Mouse (Mus musculus): ENCODE measurements at regions not wholly inside any gene's neighbourhood (a gene's known extent, or its start where the extent isn't known, plus 50 kb on each side); places are given as distances from the start of the nearest gene placed in this dataset.

- Histone ChIP-seq H3K4me1 (ENCODE audit: control insufficient read depth in 1 of 2, insufficient read depth in 2 of 2) (no peaks in the 10 kb centered on the region), H3K4me2 (ENCODE audit: insufficient read depth, low read depth, poor library complexity, severe bottlenecking) (no peak overlapping the region), H3K79me2 (replicated peaks; ENCODE audit: control insufficient read depth, extremely low read depth, insufficient read depth, poor library complexity, severe bottlenecking) (no peaks in the 10 kb centered on the region), H3K27me3 (replicated peaks) (no peaks in the 10 kb centered on the region), H3K36me3 (replicated peaks in 1 of 2; ENCODE audit: control insufficient read depth in 1 of 2, insufficient read depth in 1 of 2, low read length in 1 of 2) (no peaks in the 10 kb centered on the region), H3K27ac (ENCODE audit: insufficient read depth, low read depth) (no peak overlapping the region), H3K9ac (ENCODE audit: insufficient read depth, low read depth) (no peak overlapping the region), H3K9me3 (replicated peaks; ENCODE audit: low read length) (no peaks in the 10 kb centered on the region), H3K4me3 (replicated peaks in 1 of 3; ENCODE audit: low read depth in 2 of 3, low read length in 2 of 3, poor library complexity in 1 of 3) (no peak overlapping the region)
- dilution Hi-C loops (cut with MboI; ENCODE audit: extremely low pct_ligation_motif_present, extremely low pct_unique_long_range_greater_than_20kb, low sequenced_read_pairs) (no loop called here), in situ Hi-C loops (cut with MboI; ENCODE audit: low pct_ligation_motif_present, low pct_unique_long_range_greater_than_20kb, low sequenced_read_pairs) (no loop called here)
- no peak for TF ChIP-seq TBP (conservative IDR thresholded peaks at IDR 0.05; ENCODE audit: low read depth, low read length)
- no peak for TF ChIP-seq MAX (IDR thresholded peaks at IDR 0.05; ENCODE audit: low read length)
- TF ChIP-seq E2F4 (IDR thresholded peaks at IDR 0.05; ENCODE audit: insufficient replicate concordance, low read depth, low read length) = no peak
- no peak for TF ChIP-seq IRF4 (IDR thresholded peaks at IDR 0.05; ENCODE audit: low read depth, low read length)
- no peak for TF ChIP-seq NRF1 (IDR thresholded peaks at IDR 0.05; ENCODE audit: low read depth, low read length)
- no peak for TF ChIP-seq SIN3A (IDR thresholded peaks at IDR 0.05; ENCODE audit: low read length)
- TF ChIP-seq HCFC1 (IDR thresholded peaks at IDR 0.05; ENCODE audit: low read depth, low read length) = no peak
- no peak for TF ChIP-seq ELF1 (IDR thresholded peaks at IDR 0.05; ENCODE audit: low read depth, low read length)
- no peak for TF ChIP-seq USF1 (IDR thresholded peaks at IDR 0.05; ENCODE audit: low read depth, low read length)
- TF ChIP-seq RCOR1 (conservative IDR thresholded peaks at IDR 0.05; ENCODE audit: low read depth, low read length) = no peak
- TF ChIP-seq ZC3H11A (IDR thresholded peaks at IDR 0.05; ENCODE audit: low read depth, low read length) = no peak
- TF ChIP-seq JUND (conservative IDR thresholded peaks at IDR 0.05; ENCODE audit: low read depth, low read length) = no peak
- no peak for TF ChIP-seq MAFK (IDR thresholded peaks at IDR 0.05; ENCODE audit: insufficient replicate concordance, low read length)
- no peak for TF ChIP-seq BHLHE40 (IDR thresholded peaks at IDR 0.05; ENCODE audit: low read depth, low read length)
- no peak for TF ChIP-seq POLR2A (IDR thresholded peaks at IDR 0.05; ENCODE audit: low read depth, low read length)
- no peak for TF ChIP-seq KAT2A (IDR thresholded peaks at IDR 0.05; ENCODE audit: insufficient replicate concordance, low read length)
- TF ChIP-seq UBTF (IDR thresholded peaks at IDR 0.05; ENCODE audit: low read depth, low read length) = no peak
- no peak for DNase-seq (ENCODE audit: extremely low read depth)
Observed at GRCm38 (mm10) chr13:110690501-110691255, 295.8 kb downstream of the Plk2 start.

DNA sequence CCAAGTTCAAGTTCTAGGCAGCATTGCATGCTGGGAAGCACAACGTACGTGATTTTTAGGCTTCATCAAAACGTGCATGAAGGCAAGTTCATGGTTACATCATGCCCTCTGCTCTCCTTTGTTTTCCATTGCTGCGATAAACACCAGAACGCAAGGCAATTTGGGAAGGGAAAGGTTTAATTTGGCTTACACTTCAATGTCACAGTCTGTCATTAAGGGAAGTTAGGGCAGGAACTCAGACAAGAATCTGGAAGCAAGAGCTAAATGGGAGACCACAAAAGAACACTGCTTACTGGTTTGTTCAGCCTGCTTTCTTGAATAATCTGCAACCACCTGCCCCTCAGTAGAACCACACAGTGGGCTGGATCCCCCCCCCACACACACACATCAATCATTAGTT, 297.9 kb downstream of the Plk2 start:
- in situ Hi-C loops (cut with MboI; ENCODE audit: low pct_ligation_motif_present, low pct_unique_long_range_greater_than_20kb, low sequenced_read_pairs) = no loop called here
- H3K27ac ChIP-seq (ENCODE audit: insufficient read depth, low read depth) = no peak overlapping the region

More for the DNA sequence above, 297.9 kb downstream of the Plk2 start:
- H3K4me3 ChIP-seq (replicated peaks in 1 of 3; ENCODE audit: low read depth in 2 of 3, low read length in 2 of 3, poor library complexity in 1 of 3) = no peak overlapping the region
- no peaks in the 10 kb centered on the region for H3K36me3 ChIP-seq (replicated peaks in 1 of 2; ENCODE audit: control insufficient read depth in 1 of 2, insufficient read depth in 1 of 2, low read length in 1 of 2)
- H3K27me3 ChIP-seq (replicated peaks) = no peaks in the 10 kb centered on the region
- dilution Hi-C loops (cut with MboI; ENCODE audit: extremely low pct_ligation_motif_present, extremely low pct_unique_long_range_greater_than_20kb, low sequenced_read_pairs) = no loop called here
- TF ChIP-seq CHD2 (IDR thresholded peaks at IDR 0.05; ENCODE audit: low read length) = no peak
- no peak for TF ChIP-seq BHLHE40 (IDR thresholded peaks at IDR 0.05; ENCODE audit: low read depth, low read length)
- TF ChIP-seq ZC3H11A (IDR thresholded peaks at IDR 0.05; ENCODE audit: low read depth, low read length) = no peak
- no peak for TF ChIP-seq MAZ (IDR thresholded peaks at IDR 0.05; ENCODE audit: low read depth, low read length)
- TF ChIP-seq SMC3 (IDR thresholded peaks at IDR 0.05; ENCODE audit: low read depth, low read length) = no peak
- TF ChIP-seq MEF2A (IDR thresholded peaks at IDR 0.05; ENCODE audit: borderline replicate concordance, low read depth, low read length) = no peak
- H3K4me1 ChIP-seq (ENCODE audit: control insufficient read depth in 1 of 2, insufficient read depth in 2 of 2) = no peaks in the 10 kb centered on the region
- no peak overlapping the region for H3K4me2 ChIP-seq (ENCODE audit: insufficient read depth, low read depth, poor library complexity, severe bottlenecking)
- no peaks in the 10 kb centered on the region for H3K79me2 ChIP-seq (replicated peaks; ENCODE audit: control insufficient read depth, extremely low read depth, insufficient read depth, poor library complexity, severe bottlenecking)
- no peaks in the 10 kb centered on the region for H3K9me3 ChIP-seq (replicated peaks; ENCODE audit: low read length)
- no peak overlapping the region for H3K9ac ChIP-seq (ENCODE audit: insufficient read depth, low read depth)
- DNase-seq (ENCODE audit: extremely low read depth) = no peak

Data from CH12.LX (cell line).